Mouse (Mus musculus) heart, embryonic 10.5 days (tissue): ENCODE data around the gene Senp2. TPM values are rescaled to one million over a fixed set of nuclear protein-coding genes. Genes with fewer than 3 reads are reported as not detected.
A peak's percentile ranks its signal among the peaks of the same experiment; 100 is the strongest.
"Not testable (repeated sequence)": the region's sequence is repeated elsewhere in the genome, so short reads cannot be mapped to it uniquely, and the experiment has no call there.

Source experiments
- DNase-seq: peaks from one replicate; pipeline ENCODE4 v3.0.0-alpha.2; 2017; ENCODE audit warnings: low spot score
- H3K27ac ChIP-seq: fragments of 300-500 bp; sonication (generic); 2 replicates; pipeline ENCODE4 v1.5.1; 2016; ENCODE audit warnings: mild to moderate bottlenecking
- H3K27me3 ChIP-seq: fragments of 300-500 bp; sonication (generic); 2 replicates; pipeline ENCODE4 v1.6.1; 2016; ENCODE audit warnings: mild to moderate bottlenecking; ENCODE audit not compliant: poor library complexity, insufficient read depth, severe bottlenecking
- H3K36me3 ChIP-seq: fragments of 300-500 bp; sonication (generic); 2 replicates; pipeline ENCODE4 v1.6.1; 2016; ENCODE audit warnings: mild to moderate bottlenecking, moderate library complexity
- H3K4me1 ChIP-seq: fragments of 300-500 bp; sonication (generic); 2 replicates; pipeline ENCODE4 v1.6.1; 2016; ENCODE audit warnings: mild to moderate bottlenecking
- H3K4me3 ChIP-seq: fragments of 300-500 bp; sonication (generic); 2 replicates; pipeline ENCODE4 v1.5.1; 2016; ENCODE audit warnings: mild to moderate bottlenecking, moderate library complexity
- H3K9me3 ChIP-seq: fragments of 300-500 bp; sonication (generic); 2 replicates; pipeline ENCODE4 v1.6.1; 2016; ENCODE audit warnings: mild to moderate bottlenecking, moderate library complexity
- WGBS: fragments of 180-500 bp; shearing (Covaris S2); methylation state at CpG from one replicate; pipeline ENCODE4 v1.1.7; 2016; 5-methylcytosine and 5-hydroxymethylcytosine counted together
- polyA plus RNA-seq: library from polyadenylated mRNA; unstranded; fragments of >200 nt; fragmentation: Nextera tagmentation; extraction: Ambion mirVana; gene quantifications from 2 replicates; pipeline ENCODE4 v1.2.1, GENCODE M21; 2016

Gene Senp2
- polyA plus RNA-seq, result 41.2 and 50.2 TPM in 2 replicates

GRCm38 (mm10) chr16:22009099-22009584 is at the start of gene Senp2:
Senp2 (plus strand) TSS chr16:22009484.
- H3K27ac ChIP-seq, result peak within 1 kb of the TSS; percentile 94
- under 1% methylated on average over 44 of the region's 45 CpGs for WGBS
- DNase-seq, result peak; percentile 100

DNA sequence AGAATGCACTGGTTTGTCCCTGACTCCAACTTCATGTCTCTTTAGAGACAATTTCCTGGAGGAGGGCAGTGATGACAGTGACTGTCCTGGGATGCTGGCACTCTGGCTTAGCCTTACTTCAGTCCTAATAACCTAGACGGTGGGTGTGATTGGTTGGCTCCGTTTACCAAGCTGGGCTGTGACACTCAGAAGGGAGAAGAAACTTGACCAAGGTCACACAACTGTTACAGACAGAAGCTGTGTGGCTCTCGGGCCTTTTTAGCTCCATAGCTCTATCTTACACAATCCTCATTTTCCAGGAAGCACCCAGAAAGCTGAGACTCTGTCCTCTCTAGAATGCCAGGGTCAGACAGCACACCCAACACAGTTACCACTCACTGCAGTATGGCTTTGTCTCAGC is 43.7 kb upstream of the Senp2 start:
- Histone ChIP-seq H3K4me3 (no peak overlapping the region), H3K36me3 (no peaks in the 10 kb centered on the region), H3K27ac (no peak overlapping the region), H3K27me3 (peaks cover 12% of the 10 kb centered on the region), H3K9me3 (no peaks in the 10 kb centered on the region), H3K4me1 (no peaks in the 10 kb centered on the region)
- WGBS, result 65% methylated on average over 3 of the region's 3 CpGs
- DNase-seq, result no peak

More at GRCm38 (mm10) chr16:22009099-22009584, at the start of gene Senp2:
- no peaks in the 10 kb centered on the region for H3K9me3 ChIP-seq
- peak within 1 kb of the TSS; percentile 96 for H3K4me3 ChIP-seq
- 0 out of 2 replicates have a peak, but pooled peaks cover 5% of the 10 kb centered on the region for H3K36me3 ChIP-seq
- peaks cover 13% of the 10 kb centered on the region for H3K4me1 ChIP-seq
- no peaks in the 10 kb centered on the region for H3K27me3 ChIP-seq

DNA sequence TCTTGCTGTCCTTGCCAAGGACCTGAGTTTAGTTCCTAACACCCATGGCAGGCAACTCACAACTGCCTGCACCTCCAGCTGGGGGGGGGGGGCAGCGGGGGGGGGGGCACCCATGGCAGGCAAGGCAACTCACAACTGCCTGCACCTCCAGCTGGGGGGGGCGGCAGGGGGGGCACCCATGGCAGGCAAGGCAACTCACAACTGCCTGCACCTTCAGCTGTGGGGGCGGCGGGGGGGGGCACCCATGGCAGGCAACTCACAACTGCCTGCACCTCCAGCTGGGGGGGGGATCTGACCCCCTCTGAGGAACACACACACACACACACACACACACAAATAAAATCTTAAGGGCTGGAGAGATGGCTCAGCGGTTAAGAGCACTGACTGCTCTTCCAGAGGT is 39.4 kb upstream of the Senp2 start:
- no peak for DNase-seq
- WGBS, result 69% methylated on average over 5 of the region's 5 CpGs
- Histone ChIP-seq H3K4me3 (no peak overlapping the region), H3K36me3 (no peaks in the 10 kb centered on the region), H3K27me3 (peaks cover 11% of the 10 kb centered on the region; the same call in 1 of the 2 replicates), H3K4me1 (0 out of 2 replicates have a peak, but pooled peaks cover 2% of the 10 kb centered on the region), H3K27ac (no peak overlapping the region), H3K9me3 (no peaks in the 10 kb centered on the region)

DNA sequence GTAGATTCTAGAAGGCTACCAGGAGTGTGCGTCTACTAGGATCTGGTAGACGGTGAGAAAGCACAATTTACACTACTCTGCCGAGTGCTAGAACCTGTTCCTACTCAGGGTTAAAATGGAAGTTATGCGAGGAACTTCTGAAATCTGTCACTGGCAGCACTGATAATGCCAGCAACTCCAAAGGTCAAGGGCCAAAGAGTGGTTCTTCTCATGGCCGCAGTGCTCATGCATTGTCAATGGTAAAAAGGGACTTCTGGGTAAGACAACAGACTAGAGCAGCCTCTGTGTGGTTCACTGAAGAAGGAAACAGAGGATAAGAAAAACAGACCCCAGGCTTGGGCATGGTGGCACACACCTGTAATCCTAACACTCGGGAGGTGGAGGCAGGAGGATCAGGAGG is 38.7 kb upstream of the Senp2 start:
- WGBS, result 71% methylated on average over 6 of the region's 6 CpGs
- H3K4me3 ChIP-seq, result no peak overlapping the region
- H3K4me1 ChIP-seq, result 0 out of 2 replicates have a peak, but pooled peaks cover 2% of the 10 kb centered on the region
- H3K9me3 ChIP-seq, result no peaks in the 10 kb centered on the region
- DNase-seq, result no peak
- peaks cover 16% of the 10 kb centered on the region for H3K27me3 ChIP-seq
- H3K27ac ChIP-seq, result no peak overlapping the region
- no peaks in the 10 kb centered on the region for H3K36me3 ChIP-seq

GRCm38 (mm10) chr16:21971446-21971845 is 37.8 kb upstream of the Senp2 start:
- H3K27ac ChIP-seq, result no peak overlapping the region
- H3K36me3 ChIP-seq, result no peaks in the 10 kb centered on the region
- DNase-seq, result no peak

GRCm38 (mm10) chr16:21976203-21976602 is 33.1 kb upstream of the Senp2 start:
- H3K4me3 ChIP-seq, result peak overlapping the region; percentile 47
- H3K4me1 ChIP-seq, result peaks cover 11% of the 10 kb centered on the region
- no peak for DNase-seq
- peaks cover 26% of the 10 kb centered on the region for H3K27me3 ChIP-seq
- 5% methylated on average over 16 of the region's 16 CpGs for WGBS
- H3K36me3 ChIP-seq, result no peaks in the 10 kb centered on the region
- H3K27ac ChIP-seq, result no peak overlapping the region
- H3K9me3 ChIP-seq, result no peaks in the 10 kb centered on the region

More at GRCm38 (mm10) chr16:21971446-21971845, 37.8 kb upstream of the Senp2 start:
- Histone ChIP-seq H3K4me1 (peaks cover 9% of the 10 kb centered on the region), H3K4me3 (no peak overlapping the region), H3K9me3 (no peaks in the 10 kb centered on the region), H3K27me3 (peaks cover 19% of the 10 kb centered on the region)
- 59% methylated on average over 4 of the region's 4 CpGs for WGBS

- H3K4me1 ChIP-seq, result peaks cover 9% of the 10 kb centered on the region
- 74% methylated on average over 5 of the region's 5 CpGs for WGBS
- no peak overlapping the region for H3K27ac ChIP-seq
- DNase-seq, result no peak
- H3K4me3 ChIP-seq, result no peak overlapping the region
- H3K9me3 ChIP-seq, result no peaks in the 10 kb centered on the region
- H3K36me3 ChIP-seq, result no peaks in the 10 kb centered on the region
- H3K27me3 ChIP-seq, result peaks cover 25% of the 10 kb centered on the region
These were observed 31.9 kb upstream of the Senp2 start for GRCm38 (mm10) chr16:21977347-21977746.

- Histone ChIP-seq H3K27ac (no peak overlapping the region), H3K4me1 (no peaks in the 10 kb centered on the region), H3K9me3 (no peaks in the 10 kb centered on the region), H3K4me3 (no peak overlapping the region), H3K27me3 (no peaks in the 10 kb centered on the region), H3K36me3 (no peaks in the 10 kb centered on the region)
- WGBS, result 89% methylated on average over 9 of the region's 9 CpGs
- no peak for DNase-seq
These were observed 26.1 kb upstream of the Senp2 start for GRCm38 (mm10) chr16:21983146-21983545.

DNA sequence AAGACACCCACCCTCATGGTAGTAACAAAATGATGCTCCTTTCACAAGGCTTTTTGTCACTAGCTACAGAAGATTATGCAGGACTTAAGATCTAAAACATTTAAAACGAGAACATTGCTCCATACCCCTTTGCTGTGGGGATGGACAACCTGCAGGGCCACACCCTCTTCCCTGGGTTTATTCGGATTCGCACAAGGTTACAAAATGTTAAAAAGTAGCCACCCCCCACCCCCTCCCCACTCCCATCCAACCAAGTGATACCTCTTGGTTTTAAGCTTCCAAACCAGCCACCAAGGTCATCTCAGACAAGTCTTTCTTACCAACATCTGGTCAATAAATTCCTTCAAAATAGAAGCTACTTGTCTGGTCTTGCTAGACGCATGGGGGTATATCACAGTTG is 25.7 kb upstream of the Senp2 start:
- no peaks in the 10 kb centered on the region for H3K4me1 ChIP-seq
- no peak for DNase-seq
- H3K27me3 ChIP-seq, result no peaks in the 10 kb centered on the region
- WGBS, result 90% methylated on average over 4 of the region's 4 CpGs
- no peaks in the 10 kb centered on the region for H3K36me3 ChIP-seq
- H3K9me3 ChIP-seq, result no peaks in the 10 kb centered on the region
- no peak overlapping the region for H3K27ac ChIP-seq
- H3K4me3 ChIP-seq, result no peak overlapping the region

- 80% methylated on average over 12 of the region's 12 CpGs for WGBS
- no peak for DNase-seq
- no peaks in the 10 kb centered on the region for H3K4me1 ChIP-seq
These were observed 25.2 kb upstream of the Senp2 start for GRCm38 (mm10) chr16:21984091-21984490.

GRCm38 (mm10) chr16:21986191-21986590 is 23.1 kb upstream of the Senp2 start:
- no peak for DNase-seq
- 58% methylated on average over 3 of the region's 3 CpGs for WGBS
- no peaks in the 10 kb centered on the region for H3K36me3 ChIP-seq

More at GRCm38 (mm10) chr16:21984091-21984490, 25.2 kb upstream of the Senp2 start:
- H3K4me3 ChIP-seq, result no peak overlapping the region
- no peaks in the 10 kb centered on the region for H3K9me3 ChIP-seq
- no peaks in the 10 kb centered on the region for H3K36me3 ChIP-seq
- H3K27me3 ChIP-seq, result no peaks in the 10 kb centered on the region
- H3K27ac ChIP-seq, result no peak overlapping the region

DNA sequence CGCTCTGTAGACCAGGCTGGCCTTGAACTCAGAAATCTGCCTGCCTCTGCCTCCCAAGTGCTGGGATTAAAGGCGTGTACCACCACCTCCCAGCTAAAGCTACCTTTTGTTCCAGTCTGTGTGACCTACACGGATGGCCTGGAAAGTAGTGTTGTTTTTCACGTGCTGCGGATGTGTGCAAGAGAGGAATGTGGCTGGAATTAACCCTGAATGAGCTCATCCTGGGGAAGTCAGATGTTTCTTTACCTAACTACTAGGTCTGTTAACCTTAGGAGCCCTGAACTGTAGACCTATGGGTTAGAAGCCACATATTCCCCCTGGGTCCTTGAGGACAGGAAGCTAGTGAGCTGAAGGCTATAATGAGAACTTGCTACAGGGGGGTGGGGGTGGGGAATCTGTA is 21.3 kb upstream of the Senp2 start:
- Histone ChIP-seq H3K36me3 (no peaks in the 10 kb centered on the region), H3K9me3 (no peaks in the 10 kb centered on the region), H3K4me3 (no peak overlapping the region), H3K4me1 (no peaks in the 10 kb centered on the region), H3K27me3 (no peaks in the 10 kb centered on the region), H3K27ac (no peak overlapping the region)
- DNase-seq, result no peak
- 66% methylated on average over 5 of the region's 5 CpGs for WGBS

More at GRCm38 (mm10) chr16:21986191-21986590, 23.1 kb upstream of the Senp2 start:
- no peaks in the 10 kb centered on the region for H3K27me3 ChIP-seq
- no peaks in the 10 kb centered on the region for H3K9me3 ChIP-seq
- no peaks in the 10 kb centered on the region for H3K4me1 ChIP-seq
- no peak overlapping the region for H3K4me3 ChIP-seq
- no peak overlapping the region for H3K27ac ChIP-seq

DNA sequence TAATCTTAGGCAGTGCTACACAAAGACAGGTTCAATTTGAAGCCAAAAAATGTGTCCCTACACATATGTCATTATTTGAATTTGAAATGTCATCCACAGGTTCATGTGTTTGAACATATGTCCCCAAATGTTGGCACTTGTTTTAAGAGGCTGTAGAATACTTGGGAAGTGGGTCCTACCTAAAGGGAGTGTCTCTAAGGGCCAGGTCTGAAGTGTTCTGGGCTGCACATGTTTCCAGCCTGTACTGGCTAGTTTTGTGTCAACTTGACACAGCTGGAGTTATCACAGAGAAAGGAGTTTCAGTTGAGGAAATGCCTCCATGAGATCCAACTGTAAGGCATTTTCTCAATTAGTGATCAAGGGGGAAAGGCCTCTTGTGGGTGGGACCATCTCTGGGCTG is 18.4 kb upstream of the Senp2 start:
- H3K27me3 ChIP-seq, H3K4me3 ChIP-seq, H3K9me3 ChIP-seq, H3K27ac ChIP-seq, DNase-seq, H3K36me3 ChIP-seq, H3K4me1 ChIP-seq: not testable (repeated sequence)

- Histone ChIP-seq H3K4me1 (peaks cover 6% of the 10 kb centered on the region), H3K36me3 (no peaks in the 10 kb centered on the region), H3K9me3 (no peaks in the 10 kb centered on the region), H3K27me3 (no peaks in the 10 kb centered on the region), H3K4me3 (no peak overlapping the region), H3K27ac (no peak overlapping the region)
- no peak for DNase-seq
- 79% methylated on average over 2 of the region's 2 CpGs for WGBS
These were observed 17.5 kb upstream of the Senp2 start for GRCm38 (mm10) chr16:21991774-21992173.
